Mouse (Mus musculus): ENCODE data around the gene Gm42906.

Gene Gm42906

GRCm38 (mm10) chr5:151246287-151246686, 181.7 kb downstream of the Gm42906 start:
- in situ Hi-C loops (cut with MboI; ENCODE audit: unreplicated experiment in 2 of 2) = no loop called here

GRCm38 (mm10) chr5:151245571-151245970, 182.4 kb downstream of the Gm42906 start:
- in situ Hi-C loops (cut with MboI; ENCODE audit: unreplicated experiment in 2 of 2) = no loop called here

GRCm38 (mm10) chr5:151238730-151239129, 189.2 kb downstream of the Gm42906 start:
- in situ Hi-C loops (cut with MboI; ENCODE audit: unreplicated experiment in 2 of 2) = no loop called here

- in situ Hi-C loops (cut with MboI; ENCODE audit: unreplicated experiment in 2 of 2) = no loop called here
Measured at GRCm38 (mm10) chr5:151236411-151236810, 191.6 kb downstream of the Gm42906 start.

GRCm38 (mm10) chr5:151233400-151234031, 194.4 kb downstream of the Gm42906 start, which contains the start of gene Stard13:
Gene Stard13, minus strand, starts transcription at chr5:151233836.
- in situ Hi-C loops (cut with MboI; ENCODE audit: unreplicated experiment in 2 of 2) = no loop called here

- in situ Hi-C loops (cut with MboI; ENCODE audit: unreplicated experiment in 2 of 2) = no loop called here
Measured at GRCm38 (mm10) chr5:151232576-151233299, 195.2 kb downstream of the Gm42906 start.

GRCm38 (mm10) chr5:151231861-151232260, 196.1 kb downstream of the Gm42906 start:
- in situ Hi-C loops (cut with MboI; ENCODE audit: unreplicated experiment in 2 of 2) = no loop called here

GRCm38 (mm10) chr5:151231411-151231810, 196.6 kb downstream of the Gm42906 start:
- in situ Hi-C loops (cut with MboI; ENCODE audit: unreplicated experiment in 2 of 2) = no loop called here

GRCm38 (mm10) chr5:151230427-151230826, 197.5 kb downstream of the Gm42906 start:
- in situ Hi-C loops (cut with MboI; ENCODE audit: unreplicated experiment in 2 of 2) = no loop called here

- in situ Hi-C loops (cut with MboI; ENCODE audit: unreplicated experiment in 2 of 2) = no loop called here
Measured at GRCm38 (mm10) chr5:151228367-151229005, 199.5 kb downstream of the Gm42906 start.

- in situ Hi-C loops (cut with MboI; ENCODE audit: unreplicated experiment in 2 of 2) = no loop called here
Measured at GRCm38 (mm10) chr5:151223696-151224366, 204.1 kb downstream of the Gm42906 start.

- in situ Hi-C loops (cut with MboI; ENCODE audit: unreplicated experiment in 2 of 2) = no loop called here
Measured at GRCm38 (mm10) chr5:151222791-151223190, 205.2 kb downstream of the Gm42906 start.

- in situ Hi-C loops (cut with MboI; ENCODE audit: unreplicated experiment in 2 of 2) = no loop called here
Measured at GRCm38 (mm10) chr5:151218689-151219115, 209.3 kb downstream of the Gm42906 start.

GRCm38 (mm10) chr5:151213097-151213496, 214.9 kb downstream of the Gm42906 start:
- in situ Hi-C loops (cut with MboI; ENCODE audit: unreplicated experiment in 2 of 2) = no loop called here

- in situ Hi-C loops (cut with MboI; ENCODE audit: unreplicated experiment in 2 of 2) = no loop called here
Measured at GRCm38 (mm10) chr5:151210869-151211268, 217.1 kb downstream of the Gm42906 start.

GRCm38 (mm10) chr5:151210060-151210459, 217.9 kb downstream of the Gm42906 start:
- in situ Hi-C loops (cut with MboI; ENCODE audit: unreplicated experiment in 2 of 2) = no loop called here

- in situ Hi-C loops (cut with MboI; ENCODE audit: unreplicated experiment in 2 of 2) = no loop called here
Measured at GRCm38 (mm10) chr5:151205017-151205416, 222.9 kb downstream of the Gm42906 start.

- in situ Hi-C loops (cut with MboI; ENCODE audit: unreplicated experiment in 2 of 2) = no loop called here
Measured at GRCm38 (mm10) chr5:151202925-151203324, 225.0 kb downstream of the Gm42906 start.

GRCm38 (mm10) chr5:151201220-151201619, 226.7 kb downstream of the Gm42906 start:
- in situ Hi-C loops (cut with MboI; ENCODE audit: unreplicated experiment in 2 of 2) = no loop called here

- in situ Hi-C loops (cut with MboI; ENCODE audit: unreplicated experiment in 2 of 2) = no loop called here
Measured at GRCm38 (mm10) chr5:151199235-151199634, 228.7 kb downstream of the Gm42906 start.

All from v-Abl transformed pro-B cells (cell line).